Mouse (Mus musculus): Measurements from ENCODE around the gene Ppp1r2.

DNA sequence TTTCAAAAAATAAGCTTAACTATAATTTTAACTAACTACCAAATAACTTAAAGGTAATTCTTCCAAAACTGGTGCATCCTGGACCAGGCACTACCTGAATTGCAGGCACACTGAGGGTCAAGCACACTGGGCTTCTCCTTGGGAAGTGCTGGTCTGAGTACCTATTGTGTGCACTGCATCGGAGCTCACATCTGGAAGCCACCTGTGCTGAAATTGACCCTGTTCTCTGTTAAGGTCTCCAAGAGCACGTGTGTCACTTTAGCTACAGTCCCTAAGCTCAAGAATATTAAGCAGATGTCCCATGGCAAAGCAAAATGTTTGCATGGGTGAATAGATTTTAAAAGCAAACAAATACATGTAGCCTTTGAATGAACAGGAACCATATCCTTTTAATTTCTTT, 38.5 kb upstream of the Ppp1r2 start:
- TF ChIP-seq CTCF (conservative IDR thresholded peaks at IDR 0.05; ENCODE audit: low read length) (no peak), POU5F1 (IDR thresholded peaks at IDR 0.05; ENCODE audit: borderline replicate concordance, low read length) (no peak), NANOG (IDR thresholded peaks at IDR 0.05; ENCODE audit: borderline replicate concordance, low read length) (no peak)

Measured in E14TG2a.4 (cell line).